Mouse (Mus musculus) v-Abl transformed pro-B cells (cell line): ENCODE data around the gene Cachd1.

Source experiments
- in situ Hi-C, 2 experiments: fragments of 400-800 bp; cut with MboI; formaldehyde crosslinking; loops; one replicate each; pipeline ENCODE4 v1.15.1; 2025; ENCODE audit not compliant: unreplicated experiment in 2 of 2

The Cachd1 gene

DNA sequence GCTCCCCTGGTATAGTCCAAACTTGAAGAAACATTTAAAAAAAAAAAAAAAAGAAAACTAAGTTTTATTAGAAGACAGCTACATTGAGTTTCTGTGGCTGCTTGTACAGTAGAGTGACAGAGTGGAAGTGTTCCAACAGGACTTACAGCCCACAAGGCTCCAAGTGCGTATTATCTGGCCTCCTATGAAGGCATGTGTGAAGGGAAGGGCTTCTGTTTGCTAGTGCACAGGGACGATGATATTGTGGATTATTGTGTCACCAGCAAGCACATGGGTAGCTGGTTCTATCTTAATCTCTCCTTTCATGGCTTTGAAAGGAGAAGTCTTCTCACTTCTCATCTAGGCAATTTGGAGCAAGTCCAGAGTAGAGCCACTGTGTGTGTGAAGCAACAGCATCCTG, 138.6 kb downstream of the Cachd1 start:
- in situ Hi-C loops, result no loop called here

DNA sequence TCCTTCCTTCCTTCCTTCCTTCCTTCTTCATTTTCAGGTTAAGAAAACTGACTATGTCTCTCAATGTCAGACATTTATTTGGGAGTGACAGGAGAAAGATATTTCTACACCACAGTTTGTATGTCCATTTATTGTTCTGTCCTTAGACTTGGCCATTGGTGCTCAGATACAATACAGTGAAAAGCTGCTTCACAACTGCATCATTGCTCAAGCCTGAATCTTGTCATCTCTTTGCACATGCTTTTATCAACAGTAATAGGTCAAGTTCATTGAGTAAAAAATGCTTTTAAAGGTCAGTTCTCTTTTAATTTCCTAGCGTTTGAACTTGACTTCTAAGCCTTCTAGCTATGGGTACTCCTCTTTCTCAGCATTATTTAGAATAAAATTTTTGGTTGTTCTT, 141.0 kb downstream of the Cachd1 start:
- in situ Hi-C loops, result no loop called here

GRCm38 (mm10) chr4:100920413-100920812, 143.9 kb downstream of the Cachd1 start:
- in situ Hi-C loops, result no loop called here

GRCm38 (mm10) chr4:100922816-100923554, 146.5 kb downstream of the Cachd1 start:
- in situ Hi-C loops, result no loop called here

DNA sequence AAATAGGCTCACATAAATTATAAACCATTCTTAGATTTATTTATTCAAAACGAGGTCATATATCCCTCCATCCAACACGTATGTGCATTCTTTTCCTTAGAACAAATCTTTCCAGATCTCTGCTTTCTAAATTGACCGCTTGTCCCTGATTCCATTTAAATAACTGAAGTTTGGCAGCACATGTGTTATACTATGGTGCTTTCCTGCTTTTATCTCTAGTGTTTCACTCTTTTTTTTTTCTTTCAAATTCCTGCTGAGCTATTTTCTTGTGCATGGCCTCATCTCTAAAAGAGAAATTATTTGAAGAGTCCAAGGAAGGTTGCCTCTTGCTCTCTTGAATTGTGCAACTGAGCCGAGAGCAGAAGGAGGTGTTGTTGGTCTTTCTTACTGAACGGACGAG, 147.1 kb downstream of the Cachd1 start:
- in situ Hi-C loops, result no loop called here

- in situ Hi-C loops, result no loop called here
Measured at GRCm38 (mm10) chr4:100924276-100924675, 147.8 kb downstream of the Cachd1 start.

GRCm38 (mm10) chr4:100925153-100925552, 148.7 kb downstream of the Cachd1 start:
- in situ Hi-C loops, result no loop called here

GRCm38 (mm10) chr4:100926608-100927007, 150.1 kb downstream of the Cachd1 start:
- in situ Hi-C loops, result no loop called here

DNA sequence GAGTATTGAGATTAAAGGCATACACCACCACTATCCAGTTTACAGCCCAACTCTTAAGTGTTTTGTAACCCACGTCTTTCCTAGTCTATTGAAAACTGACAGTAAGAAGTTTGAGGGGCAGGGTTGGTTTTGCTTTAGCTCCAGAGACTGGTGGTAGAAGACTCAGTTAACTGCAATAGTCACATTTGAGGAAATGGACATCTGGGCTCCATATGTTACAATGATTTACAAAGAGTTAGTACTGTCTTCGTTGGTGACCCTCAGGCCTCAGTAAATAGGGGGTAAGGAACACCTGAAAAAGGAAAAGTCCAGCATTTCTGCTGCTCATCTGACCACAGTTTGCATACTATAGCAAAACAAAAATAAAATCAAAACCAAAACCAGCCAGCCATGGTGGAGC, 150.6 kb downstream of the Cachd1 start:
- in situ Hi-C loops, result no loop called here

DNA sequence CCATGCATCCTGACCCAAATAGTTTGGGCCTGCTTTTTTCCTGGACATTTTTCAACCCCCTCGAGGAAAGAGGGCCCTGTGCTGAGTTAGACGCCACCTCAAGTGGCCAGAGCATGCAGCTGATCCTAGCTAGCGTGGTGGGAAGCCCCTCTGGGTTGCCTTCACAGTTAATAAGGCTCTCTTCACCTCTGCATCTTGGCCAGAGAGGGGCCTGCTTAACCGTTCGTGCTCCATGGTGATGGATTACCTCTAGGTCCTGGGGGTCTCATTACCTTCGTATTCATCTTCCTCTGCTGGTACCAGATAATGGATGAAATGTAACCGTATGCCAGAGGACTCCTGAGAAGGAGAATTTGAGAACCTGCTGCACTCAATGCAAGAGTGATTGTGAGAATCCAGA, 167.2 kb downstream of the Cachd1 start:
- in situ Hi-C loops, result no loop called here

DNA sequence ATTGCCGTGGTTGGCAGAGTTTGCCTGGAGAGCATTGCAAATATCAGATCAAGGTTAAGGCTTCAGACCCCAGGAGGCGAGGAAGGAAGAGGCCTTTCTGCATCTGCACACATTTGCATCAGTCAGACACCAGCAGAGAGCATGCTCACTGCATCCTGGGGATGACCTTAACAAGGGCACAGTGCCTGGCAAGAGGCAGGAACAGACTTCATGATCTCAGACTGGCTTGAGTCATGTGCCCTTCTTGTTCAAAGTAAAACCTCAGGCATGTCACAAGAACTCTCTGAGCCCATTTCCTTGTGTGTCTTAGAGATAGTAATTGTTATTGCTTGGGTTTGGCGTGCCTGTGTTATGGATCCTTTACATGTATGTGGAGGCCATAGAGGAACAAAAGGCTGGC, 167.8 kb downstream of the Cachd1 start:
- in situ Hi-C loops, result no loop called here

DNA sequence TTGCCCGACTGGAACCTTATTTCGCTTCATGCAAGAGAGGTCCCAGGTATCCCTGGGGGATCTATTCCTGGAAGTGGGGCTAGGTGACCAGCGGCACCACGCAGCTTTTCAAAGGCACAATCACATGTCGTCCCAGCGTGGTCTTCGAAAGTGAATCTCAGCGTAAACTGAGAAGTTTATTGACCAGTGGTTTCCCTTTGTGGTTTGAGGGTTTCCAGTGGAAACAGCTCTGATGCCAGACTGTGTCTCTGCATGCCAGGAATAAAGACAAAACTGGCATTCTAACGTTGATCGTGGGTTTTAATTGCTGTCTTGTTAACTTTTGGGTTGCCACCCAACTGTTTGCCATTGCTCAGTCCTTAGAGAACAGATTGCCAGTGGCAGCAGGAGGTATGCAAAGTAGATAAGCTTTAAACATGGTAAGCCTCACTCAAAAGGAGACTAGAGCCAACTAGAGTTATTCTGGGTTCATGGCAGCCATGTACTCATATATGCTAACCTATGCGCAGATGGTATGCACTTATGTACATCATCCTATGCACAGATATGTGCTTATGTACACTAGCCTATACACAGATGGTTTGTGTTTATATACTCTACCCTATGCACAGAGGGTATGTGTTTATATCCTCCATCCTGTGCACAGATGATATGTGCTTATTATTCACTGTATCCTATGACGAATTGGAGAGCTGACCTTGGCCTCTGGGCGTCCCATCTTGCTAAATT, 168.9 kb downstream of the Cachd1 start:
- in situ Hi-C loops, result no loop called here

DNA sequence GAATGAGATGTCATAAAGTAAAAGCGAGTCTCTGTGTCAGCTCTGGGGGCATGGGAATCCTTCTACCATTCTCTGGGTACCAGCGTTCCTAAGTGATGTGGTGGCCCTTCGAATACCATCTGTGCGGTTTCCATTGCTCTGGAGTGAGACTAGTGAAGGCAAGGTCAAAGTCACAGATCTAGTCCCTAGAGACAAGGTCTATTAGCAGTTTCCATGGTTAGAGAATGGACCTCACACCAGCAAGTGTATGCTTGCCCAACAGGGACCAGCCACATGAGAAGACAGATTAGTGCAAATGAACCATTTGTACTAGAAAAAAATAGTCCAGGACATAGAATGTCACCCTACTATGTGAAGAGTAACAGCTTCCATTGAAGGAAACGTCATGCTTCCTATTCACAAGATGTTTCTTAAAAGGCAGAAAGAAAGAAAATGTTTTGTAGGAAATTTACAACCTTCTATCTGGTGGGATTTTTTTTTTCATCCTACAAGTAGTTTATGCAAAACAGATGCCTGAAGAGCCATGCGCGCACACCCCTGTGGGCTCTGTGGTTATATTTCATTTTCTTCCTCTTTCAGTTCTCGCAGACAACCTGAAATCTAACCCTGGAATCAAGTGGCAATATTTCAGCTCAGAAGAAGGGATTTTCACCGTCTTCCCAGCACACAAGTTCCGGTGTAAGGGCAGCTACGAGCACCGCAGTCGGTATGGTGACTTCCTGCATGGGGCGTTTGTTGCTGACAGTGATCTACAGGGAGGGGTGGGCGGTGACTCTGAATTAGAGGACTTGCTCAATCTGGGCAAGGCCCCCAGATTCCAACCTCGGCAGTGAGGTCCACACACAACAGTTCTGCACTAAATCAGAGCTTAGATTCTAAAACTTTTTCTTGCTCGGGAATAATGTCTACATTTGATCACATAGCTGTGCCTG, 172.3 kb downstream of the Cachd1 start:
- in situ Hi-C loops, result no loop called here

GRCm38 (mm10) chr4:100950316-100950715, 173.8 kb downstream of the Cachd1 start:
- in situ Hi-C loops, result no loop called here

DNA sequence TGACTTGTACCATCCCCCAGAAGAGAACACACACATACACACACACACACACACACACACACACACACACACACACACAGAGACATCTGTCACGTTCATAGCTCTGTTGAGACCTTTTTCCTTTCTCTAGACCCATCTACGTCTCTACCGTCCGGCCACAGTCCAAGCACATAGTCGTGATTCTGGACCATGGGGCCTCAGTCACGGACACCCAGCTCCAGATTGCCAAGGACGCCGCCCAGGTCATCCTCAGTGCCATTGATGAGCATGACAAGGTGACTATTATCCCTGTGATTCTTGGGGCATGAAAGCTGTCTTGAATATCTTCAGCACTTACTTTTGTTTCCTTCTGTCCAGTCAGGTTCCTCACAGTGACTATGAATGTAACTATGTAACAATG, 175.4 kb downstream of the Cachd1 start:
- in situ Hi-C loops, result no loop called here

DNA sequence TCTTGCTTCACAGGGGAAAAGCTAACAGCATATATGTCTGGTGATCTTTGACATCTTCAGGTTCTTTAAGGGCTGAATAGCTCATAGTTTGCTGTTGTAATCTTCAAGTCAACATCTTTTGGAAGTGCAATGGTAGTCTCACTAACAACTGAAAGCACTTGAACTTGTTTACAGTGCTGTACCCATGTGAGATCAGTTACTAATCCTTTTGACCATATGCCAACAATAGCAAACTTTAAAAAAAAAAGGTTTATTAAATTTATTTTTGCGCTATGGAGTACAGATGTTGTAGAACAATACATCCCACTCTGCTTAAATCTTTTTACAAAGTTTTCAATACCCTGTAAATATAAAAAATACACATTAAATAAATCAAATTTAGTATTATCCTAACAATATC, 186.9 kb downstream of the Cachd1 start:
- in situ Hi-C loops, result no loop called here

- in situ Hi-C loops, result no loop called here
Measured at GRCm38 (mm10) chr4:100963796-100964195, 187.3 kb downstream of the Cachd1 start.

DNA sequence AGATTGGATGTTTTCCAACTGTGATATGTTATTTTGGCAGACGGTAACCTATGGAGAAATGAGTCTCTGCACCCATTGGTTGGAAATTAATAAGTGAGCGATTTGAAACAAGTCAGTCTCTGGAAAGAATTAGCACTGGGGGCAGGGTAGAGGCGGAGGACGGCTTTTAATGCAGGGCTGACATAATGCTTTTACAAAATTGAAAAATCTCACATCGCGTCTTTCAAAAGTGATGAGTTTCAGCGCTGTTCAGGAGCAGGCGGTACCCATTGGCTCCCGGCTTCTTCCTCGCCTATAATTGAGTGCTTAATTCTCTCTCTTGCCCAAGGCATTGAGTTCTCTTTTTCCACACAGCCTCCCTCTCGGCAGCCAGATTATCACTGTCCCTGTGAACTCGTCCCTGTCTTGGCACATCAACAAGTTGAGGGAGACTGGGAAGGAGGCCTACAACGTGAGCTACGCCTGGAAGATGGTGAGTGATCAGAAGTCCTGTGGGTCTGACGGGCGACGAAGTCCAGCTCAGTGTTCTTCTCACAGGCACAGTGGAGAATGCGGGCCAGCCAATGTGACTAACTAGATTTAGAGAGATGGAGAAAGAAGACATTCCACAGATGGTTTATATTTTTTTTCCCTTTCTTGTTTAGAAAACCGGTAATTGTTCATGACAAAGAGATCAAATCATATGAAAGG, 191.4 kb downstream of the Cachd1 start:
- in situ Hi-C loops, result no loop called here

- in situ Hi-C loops, result no loop called here
Measured at GRCm38 (mm10) chr4:100973641-100974454, 197.4 kb downstream of the Cachd1 start.
